Mouse (Mus musculus) fat pad, adult 2 months (tissue): ENCODE data around the gene Qk.
A peak's percentile ranks its signal among the peaks of the same experiment; 100 is the strongest.

Experiments
- DNase-seq: peaks from one replicate; pipeline ENCODE4 v3.0.0-alpha.2; 2011; ENCODE audit warnings: low read depth, low spot score; ENCODE audit errors: extremely low read depth

Qk gene

DNA sequence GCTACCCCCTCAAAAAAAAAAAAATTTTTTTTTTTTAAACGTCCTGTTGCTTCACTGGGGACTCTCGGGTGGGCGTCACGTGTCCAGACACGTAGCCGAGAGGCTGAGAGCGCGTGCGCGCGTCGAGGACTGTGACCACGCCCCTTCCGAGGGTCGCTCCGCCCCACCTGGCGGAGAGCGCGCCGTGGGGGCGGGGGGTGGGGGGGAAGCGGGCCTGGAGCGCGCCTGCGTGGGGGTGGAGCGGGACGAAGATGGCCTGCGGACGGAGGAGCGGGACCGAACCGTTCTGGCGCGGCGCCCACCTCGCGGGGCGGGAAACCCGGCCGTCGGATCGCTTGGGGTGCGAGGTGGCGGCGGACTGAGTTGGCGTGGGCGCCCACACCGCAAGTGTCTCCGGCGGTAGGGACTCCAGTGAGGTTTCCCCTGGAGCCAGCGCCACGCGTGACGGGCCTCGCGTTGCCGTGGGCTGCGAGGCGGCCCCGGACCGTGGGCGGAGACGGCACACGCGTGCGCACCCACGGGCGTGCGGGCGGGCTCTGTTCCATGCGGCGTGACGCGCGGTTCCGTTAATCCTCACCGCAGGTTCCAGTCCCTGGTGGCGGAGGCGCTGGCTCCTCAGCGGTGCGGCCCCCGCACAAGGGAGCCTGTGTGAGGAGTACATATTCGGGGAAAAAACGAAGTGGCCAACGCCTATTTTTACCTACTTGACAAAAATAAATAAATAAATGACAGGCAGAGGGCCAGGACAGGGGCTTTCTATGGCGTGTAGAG is at the start of gene Qk:
TSS of gene Qk (minus strand) at position 170 of the 771 bp plus-strand sequence.
- no peak for DNase-seq

DNA sequence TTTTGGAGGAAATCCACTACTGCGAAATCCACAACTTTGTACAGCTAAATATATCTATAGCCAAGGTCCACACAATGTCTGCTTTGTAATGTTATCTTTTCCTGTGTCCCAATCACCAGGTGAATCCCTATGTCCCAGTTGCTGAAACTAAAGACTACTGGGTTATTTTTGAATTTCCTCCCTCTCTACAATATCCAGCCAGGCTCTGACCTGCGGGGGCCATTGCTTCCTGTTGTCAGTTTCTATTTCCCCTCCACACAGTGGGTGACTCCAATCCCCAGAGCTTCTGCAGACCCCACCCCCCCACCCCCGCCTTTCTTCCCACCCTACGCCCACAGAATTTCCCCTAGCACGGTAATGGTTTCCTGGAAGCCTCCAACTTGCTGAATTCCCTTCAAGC is 47.4 kb upstream of the Qk start:
- DNase-seq = peak; percentile 54

DNA sequence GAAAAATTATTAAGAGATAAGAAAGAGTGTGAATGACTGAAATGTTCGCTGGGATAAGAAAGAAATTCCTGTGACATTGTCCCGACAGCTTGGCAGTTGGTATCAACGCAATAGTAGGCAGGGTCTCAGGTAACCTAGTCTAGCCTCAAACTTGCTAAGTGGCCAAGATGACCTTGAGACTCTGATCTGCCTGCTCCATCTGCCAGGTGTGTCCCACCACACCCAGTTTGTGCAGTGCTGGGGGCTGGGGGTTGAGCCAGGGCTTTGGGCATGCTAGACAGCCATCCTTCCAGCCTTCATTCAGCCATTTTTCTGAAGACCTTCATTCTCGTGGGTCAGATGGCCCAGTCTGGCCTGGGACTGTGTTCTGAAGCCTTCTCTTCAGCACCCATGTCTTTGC is 46.9 kb upstream of the Qk start:
- no peak for DNase-seq

DNA sequence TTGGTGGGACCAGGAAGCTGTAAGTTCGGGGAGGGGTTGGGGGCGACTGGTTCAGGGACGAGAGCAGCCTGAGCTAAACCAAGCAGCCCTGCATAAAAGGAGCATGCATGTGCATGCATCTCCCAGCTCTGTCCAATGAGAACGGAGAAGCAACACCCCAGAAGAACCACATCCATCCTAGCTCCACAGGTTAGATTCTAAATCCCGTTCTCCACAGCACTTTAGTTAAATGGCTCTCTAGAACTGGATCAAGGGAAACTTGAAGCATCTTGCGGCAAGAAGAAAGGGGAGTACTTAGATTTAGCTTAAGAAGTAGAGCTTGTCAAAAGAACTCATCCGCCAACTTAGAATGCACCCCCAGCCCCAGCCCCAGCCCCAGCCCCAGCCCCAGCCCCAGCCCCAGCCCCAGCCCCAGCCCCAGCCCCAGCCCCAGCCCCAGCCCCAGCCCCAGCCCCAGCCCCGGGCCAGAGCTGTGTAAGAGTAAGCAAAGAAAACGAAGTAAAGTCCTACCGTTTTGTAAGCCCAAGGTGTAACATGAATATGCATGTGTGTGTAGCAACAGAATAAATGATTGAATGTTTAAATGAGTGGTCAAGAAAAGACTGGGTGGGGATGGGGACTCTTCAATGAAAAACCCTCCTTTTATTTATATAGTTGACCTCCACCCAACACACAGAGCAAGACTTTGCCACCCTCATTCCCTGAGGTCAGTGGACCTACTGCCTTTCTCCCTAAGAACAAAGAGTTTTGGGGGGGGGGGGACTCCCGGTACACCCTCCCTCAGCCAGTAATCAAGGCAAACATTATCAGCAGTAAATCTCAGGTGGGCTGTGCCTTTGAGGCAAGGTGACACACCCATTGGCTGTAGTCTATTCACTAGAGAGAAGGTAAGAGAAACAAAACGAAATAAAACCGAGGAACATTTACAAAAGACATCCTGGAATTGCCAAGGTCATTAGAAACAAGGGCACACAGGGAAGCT is 46.1 kb upstream of the Qk start:
- DNase-seq = no peak

DNA sequence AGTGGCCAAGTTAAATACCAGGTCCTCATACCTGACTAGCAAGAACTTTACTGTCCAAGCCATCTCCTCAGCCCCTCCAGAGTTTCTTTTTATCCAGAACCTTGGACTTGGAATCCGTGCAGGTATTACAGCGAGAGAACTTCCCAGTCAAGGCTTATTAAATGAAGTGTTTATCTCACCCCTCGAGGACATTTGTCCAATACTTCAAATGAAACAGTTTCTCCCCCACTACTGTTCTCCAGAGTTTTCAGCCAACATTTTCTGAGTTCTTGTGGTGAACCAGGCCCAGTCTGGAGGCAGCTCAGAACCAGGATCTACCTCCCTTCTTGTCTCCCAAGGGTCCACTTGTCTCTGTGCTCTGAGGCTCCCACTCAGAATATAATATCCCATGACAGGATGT is 43.5 kb upstream of the Qk start:
- DNase-seq = no peak

DNA sequence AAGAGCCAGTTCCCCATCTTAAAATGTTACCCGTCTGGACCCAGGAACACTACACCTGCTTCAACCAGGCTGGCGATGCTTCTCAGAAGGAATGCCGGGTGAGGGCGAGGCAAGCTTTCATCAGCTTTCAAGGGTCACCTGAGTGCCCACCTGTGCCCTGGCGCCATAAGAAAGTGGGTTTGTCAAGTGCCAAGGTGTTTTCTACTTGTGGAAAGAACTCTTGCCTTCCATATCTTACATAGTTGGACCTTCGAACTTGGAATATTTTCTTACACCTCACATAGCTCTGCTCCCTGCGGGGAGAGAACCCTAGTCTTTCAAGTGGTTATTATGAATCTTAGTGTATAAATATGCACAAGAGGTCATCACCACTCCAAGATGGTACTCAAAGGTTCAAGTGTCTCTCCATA is 42.2 kb upstream of the Qk start:
- no peak for DNase-seq

DNA sequence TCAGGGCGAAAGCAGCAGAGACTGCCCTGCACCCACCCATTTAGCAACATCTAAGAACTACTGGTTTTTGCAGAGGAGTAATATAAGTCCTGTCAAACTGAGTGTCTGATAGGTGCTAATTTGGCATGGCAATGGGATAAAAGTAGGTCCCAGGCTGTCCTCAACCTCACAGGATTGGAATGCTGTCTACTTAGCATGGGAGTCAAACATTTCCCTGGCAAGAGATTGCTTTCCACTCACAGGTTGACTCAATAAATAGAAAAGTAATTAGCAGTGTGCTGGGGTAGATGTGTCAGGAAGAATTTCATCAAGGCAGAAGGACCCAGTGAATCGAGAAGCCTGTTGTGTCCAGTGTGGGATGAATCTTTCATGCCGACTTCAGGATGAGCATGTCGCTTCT is 41.1 kb upstream of the Qk start:
- DNase-seq = no peak

DNA sequence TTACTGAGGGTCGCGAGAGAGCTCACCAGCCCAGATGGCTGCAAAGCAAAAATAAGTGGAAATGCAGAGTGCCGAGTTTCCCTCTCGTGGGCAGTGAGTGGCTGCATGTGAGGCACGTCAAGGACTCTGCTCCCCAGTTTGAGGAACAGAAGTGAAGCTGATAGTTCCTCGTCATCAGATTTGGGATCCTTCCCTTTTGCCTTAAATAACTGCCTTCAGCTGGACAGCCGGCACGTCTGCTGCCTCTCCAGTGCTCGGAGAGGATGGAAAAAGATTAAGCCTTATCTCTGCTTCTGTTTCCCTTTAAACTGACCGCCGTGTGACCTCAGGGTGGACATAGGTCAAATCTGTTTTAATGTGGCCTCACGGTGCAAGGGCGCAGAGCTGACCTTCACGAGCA is 39.8 kb upstream of the Qk start:
- no peak for DNase-seq

DNA sequence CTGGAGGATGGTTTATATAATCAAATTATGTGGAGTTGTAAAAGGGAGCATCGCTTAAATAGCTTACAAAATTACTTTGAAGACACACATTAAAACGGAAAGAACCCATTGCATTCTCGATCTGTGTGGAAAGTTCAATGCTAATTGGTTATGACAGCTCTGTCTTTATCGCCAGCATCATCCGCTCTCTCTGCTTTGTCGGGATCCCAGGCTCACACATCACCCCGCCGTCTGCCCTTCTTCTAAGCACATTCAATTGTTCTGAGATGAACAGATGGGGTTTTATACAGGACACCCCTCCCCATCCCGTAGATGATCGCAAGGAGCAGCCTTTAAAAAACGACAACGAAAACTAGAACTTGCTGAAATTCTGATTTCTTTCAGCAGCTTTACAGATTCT is 37.7 kb upstream of the Qk start:
- DNase-seq = no peak

DNA sequence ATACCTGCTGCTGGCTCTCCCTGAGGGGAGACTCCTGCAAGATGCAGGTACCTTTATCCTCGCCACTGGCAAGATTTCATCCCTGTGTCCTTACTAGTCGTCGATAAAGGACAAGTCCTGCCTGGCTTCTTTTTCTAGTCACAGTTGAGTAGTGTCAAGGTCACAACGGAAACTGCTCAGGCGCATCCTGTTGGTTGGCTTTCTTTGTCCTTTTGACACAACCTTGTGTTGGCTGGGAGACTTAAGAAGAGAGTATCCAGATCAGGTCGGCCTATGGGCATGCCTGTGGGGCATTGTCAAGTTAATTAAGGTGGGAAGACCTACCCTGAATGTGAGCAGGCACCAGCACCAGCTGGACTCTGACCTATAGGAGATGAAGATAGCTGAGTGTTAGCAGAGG is 36.6 kb upstream of the Qk start:
- no peak for DNase-seq

DNA sequence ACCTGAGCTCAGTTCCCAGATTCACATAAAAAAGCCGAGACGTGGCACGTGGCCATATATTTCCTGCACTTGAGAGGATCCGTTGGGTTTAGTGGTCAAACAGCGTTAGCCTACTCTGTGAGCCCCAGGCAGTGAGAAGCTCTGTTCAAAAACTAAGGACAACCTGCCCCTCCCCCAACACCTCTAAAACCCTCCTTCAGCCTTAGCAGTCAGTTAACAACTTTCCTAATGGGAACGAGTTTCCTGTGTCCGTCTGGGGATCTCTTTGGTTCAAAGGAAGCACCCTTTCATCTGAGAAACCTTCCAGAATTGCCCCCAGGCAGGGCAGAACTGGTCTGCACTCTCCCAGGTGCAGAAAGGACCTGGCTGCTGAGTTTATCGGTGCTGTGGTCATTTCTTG is 36.1 kb upstream of the Qk start:
- DNase-seq = no peak

DNA sequence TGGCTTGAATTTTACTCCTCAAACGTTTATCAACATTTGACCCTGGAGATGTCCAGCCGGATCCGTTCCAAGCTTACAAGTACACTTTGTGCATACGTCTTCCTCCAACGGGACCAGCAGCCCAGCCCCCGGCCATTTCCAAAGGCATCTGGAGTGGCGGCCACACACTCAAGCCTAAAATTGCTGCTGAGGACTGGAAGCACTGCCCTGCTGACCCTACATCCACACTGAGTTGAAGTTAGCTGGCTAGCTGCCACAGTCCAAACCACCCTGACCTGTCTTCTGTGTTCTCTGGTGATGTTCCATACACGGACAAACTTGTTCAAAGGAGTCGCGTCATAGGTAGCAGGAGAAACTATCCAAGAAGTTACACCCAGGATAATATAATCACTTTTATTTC is 18.6 kb upstream of the Qk start:
- no peak for DNase-seq

DNA sequence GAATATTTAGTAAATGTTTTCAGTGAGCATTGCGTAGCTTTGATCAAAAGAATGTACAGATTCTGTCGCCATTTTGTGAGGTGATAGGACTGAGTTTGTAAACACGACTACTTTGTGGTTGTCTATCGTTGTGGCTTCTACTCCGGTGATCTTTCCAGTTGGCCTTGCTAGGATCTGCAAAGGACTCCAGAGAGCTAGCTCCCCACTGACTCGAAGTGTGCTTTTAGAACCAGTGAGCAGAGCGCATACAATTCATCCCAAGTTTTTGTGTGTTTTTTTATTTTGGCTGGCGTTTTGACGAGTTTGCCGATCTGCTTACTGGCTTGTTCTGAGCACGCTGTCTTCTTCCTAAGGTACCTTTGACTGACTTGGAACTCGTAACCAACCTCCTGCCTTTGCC is 16.9 kb upstream of the Qk start:
- DNase-seq = no peak

DNA sequence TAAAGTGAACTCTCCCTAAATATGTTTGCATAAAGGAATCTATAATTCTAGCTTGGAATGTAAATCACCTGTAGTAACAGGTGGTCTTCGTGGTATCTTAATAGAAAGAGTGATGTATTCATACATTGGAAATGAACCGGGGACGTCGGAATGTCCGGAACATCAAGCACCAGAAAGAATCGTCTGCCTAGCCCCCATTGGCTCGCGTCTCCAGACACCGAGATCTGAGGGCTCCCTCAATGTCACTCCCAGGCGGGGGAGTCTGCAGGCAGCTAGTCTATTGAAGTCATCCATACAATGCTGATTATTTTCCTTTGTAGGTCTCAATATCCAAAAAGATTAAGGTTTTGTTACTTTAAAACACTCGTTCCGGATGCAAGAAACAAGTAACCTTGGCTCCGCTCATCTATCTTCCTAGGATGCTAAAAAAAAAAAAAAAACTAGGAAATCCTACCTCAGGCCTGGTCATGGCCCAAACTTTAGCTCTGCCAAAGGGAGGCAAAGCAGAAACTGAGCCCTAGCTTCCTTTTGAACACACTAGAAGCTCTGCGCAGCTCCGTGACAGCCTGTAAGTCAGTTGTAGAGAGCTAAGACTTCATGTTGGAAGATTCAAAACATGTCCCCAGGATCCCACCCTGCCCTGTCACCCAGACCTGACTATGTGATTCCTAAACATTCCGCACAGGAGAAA is 16.3 kb upstream of the Qk start:
- DNase-seq = no peak

DNA sequence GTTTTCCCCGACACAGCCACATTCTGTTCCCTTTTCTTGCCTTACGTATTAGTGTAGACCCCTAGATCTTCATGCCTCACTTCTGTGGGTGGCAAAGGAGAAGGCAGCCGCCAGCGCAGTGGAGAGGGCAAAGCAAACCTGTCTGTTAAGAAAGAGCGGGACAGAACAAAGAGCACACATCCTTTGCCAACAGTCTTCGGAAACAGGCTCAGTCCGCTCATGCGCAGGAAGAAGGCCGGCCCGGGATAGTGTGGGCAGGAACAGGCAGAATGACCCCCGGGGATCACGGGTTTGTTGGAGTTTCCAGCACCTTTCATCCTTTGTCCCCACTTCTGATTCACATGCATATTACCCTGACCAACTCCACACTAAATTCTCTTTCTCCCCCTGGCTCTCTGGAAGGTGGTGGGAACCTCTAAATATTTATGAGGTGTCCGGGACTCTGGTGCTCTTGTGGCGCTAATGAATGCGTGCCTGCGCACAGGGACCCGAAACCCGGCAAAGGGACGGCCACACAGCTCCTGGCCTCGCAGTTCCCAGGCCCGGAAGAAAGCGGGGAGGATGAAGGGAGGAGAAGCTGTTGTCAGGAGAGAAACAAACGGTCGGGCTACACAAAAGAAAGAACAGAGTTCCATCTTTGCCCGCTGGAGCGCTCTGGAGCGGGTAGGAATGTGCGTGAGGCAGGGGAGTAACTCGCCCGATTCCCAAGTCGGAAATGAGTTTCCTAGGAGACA is 15.5 kb upstream of the Qk start:
- DNase-seq = no peak

DNA sequence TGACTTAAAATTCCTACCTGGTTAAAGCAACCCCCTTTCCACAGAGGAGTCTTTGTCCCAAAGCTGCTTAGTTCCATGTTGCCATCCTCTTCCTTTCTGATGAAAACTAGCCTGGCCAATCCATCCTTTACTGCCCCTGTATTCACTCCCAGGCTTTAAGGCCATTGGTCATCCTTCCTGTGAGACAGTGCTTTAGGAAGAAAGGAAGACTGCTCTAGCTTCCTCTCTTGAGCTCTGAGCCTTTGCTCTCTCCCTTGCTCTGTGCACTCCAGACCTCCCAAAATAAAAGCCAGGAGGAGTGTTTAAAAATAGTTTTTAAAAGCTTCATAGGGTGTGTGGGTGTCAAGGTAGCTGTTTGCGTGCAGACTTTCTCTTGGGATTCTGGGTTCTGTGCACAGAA is 14.8 kb upstream of the Qk start:
- DNase-seq = no peak

DNA sequence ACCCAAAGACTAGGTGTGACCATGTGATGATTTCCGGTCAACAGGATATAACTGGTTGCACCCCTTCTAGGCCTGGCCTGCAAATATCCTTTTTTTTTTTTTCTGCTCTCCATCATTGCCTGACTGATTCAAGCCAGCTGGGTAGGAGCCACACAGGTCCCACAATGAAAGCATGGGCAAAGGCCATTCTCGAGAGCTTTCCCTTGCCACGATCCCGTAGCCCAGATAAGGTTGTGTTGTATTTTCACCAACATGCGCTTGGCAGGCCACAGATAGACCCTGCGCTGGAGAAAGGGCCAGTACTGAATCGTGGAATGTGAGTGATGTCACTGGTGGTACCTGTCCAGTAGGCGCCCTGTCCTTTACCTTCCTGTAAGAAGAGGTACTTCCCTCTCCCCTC is 13.7 kb upstream of the Qk start:
- DNase-seq = no peak

DNA sequence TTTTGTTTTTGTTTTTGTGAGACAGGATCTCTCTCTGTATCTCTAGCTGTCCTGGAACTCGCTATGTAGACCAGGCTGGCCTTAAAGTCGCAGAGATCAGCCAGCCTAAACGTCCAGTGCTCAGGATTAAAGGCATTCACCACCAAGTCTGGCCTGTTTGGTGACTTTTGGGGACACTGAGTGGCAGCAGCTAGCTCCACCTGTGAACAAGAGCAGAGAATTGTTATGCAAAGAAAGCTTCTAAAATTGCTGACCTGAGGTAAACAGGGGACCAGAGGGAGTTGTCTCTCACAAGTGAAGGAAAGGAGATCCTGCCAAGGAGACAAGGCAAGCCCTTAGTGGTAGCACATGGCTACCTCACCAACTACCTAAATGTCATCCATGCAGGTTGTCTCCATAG is 12.5 kb upstream of the Qk start:
- no peak for DNase-seq

DNA sequence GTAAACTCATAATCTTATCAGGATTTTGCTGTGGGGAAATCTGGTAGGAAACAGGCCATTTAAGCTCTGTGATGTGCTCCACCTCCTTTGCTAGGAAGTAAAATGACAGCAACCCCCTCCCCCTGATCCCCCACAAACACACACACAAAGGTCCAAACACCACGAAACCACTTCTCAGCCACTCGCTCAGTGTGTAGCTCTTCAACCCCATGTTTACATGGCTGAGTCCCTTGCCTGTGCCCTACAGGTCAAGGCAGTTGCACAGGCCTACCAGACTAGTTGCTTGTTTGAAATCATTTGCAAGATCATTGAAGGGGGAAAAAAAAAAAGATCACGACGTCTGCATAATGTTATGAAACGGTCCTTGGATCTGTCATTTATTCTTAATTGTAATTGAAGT is 9.8 kb upstream of the Qk start:
- DNase-seq = no peak

DNA sequence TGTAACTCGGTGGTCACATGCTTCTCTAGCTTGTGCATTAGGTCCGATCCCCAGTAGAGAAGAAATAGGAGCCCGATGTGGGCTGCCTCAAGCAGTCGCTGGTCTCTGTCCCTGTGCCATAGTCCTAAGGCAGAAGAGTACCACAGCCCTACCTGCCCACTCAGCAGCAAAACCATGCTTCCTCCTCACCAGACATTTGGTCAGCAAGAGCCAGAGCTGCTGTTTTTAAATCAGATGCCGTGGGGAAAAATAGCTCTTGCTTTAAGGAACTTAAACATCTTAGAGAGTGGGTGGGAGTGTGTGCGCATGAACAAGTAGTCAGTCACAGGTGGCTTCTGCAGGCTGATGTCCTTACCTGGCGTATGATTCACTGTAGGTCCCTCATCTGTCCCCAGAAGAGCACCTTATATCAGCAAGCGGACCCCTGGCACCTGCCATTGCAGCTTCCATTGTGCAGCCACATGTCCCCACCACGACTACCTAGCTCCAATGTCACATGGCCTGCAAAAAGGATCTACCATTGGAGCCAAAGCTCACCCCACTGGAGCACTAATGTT is 9.0 kb upstream of the Qk start:
- DNase-seq = no peak
